Mouse (Mus musculus): ENCODE results near the gene Sim2.

The Sim2 gene

DNA sequence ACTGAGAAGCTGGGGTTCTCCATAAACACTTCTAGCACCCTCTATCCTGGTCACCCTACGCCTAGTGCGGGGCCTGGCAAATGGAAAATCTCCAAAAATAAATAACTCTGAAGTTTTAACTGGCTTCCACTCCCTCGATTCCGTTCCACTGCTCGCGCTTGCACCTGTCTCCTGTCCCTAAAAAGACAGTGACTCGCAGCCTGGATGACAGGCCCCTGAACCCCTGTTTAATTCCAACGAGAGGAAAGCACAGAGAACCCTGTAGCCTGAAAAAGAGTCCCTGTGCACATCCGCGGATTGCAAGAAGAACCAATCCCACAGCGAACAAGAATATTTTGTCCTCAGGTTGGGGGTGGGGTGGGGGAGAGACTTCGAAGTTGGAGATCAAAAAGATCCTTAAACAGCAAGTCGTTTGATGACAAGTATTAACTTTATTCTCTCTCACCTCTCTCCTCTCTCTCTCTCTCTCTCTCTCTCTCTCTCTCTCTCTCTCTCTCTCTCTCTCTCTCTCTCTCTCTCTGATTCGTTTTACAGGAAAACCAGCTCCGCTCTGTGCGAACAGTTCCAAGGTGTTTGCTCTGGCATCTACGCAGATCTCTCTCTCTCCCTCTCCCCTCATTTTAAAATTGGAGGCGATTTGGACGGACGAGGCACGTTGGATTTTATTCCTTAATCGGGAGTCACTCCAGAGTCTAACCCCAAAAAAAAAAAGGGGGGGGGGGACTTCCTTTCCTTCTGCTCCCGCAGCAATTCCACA, 6.2 kb upstream of the Sim2 start:
- no peak for DNase-seq (ENCODE audit: low read depth in 1 of 2, low spot score in 2 of 2)

DNA sequence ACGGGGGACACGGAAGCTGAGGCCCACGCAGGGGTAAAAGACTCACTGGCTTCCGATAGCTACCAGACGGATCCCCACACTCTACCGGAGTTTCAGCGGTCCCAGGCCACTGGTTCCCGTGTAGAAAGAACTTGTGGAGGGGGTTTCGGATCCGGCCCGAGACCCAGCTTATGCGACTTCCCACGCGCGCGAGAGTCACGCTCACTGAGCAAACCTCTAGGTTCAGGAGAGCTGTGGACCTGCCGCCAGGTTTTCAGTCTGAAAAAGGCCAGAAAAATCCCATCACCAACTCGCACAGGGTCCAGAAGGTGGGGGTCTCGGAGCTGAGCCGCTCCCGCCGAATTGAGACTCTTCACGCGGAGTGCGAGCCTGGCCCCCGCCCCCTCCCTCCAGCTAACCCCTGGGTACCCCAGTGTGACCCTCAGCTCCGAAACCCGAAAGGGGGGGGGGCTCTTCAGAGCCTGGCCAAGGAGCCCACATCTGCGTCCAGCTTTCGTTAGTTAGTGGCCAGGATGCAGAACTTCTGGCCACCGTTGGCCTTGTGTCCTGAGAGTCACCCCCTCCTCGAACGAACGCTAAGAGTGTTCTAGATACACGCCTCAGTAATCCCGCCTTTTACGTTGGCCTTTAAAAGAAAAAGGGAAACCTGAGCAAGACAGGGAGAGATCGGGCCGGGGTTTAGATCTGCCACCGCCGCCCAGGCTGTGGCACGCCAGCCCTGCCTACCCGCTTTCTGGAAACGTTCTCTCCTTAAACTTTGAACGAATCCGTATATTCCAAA, 5.5 kb upstream of the Sim2 start:
- no peak for DNase-seq (ENCODE audit: low read depth in 1 of 2, low spot score in 2 of 2)

DNA sequence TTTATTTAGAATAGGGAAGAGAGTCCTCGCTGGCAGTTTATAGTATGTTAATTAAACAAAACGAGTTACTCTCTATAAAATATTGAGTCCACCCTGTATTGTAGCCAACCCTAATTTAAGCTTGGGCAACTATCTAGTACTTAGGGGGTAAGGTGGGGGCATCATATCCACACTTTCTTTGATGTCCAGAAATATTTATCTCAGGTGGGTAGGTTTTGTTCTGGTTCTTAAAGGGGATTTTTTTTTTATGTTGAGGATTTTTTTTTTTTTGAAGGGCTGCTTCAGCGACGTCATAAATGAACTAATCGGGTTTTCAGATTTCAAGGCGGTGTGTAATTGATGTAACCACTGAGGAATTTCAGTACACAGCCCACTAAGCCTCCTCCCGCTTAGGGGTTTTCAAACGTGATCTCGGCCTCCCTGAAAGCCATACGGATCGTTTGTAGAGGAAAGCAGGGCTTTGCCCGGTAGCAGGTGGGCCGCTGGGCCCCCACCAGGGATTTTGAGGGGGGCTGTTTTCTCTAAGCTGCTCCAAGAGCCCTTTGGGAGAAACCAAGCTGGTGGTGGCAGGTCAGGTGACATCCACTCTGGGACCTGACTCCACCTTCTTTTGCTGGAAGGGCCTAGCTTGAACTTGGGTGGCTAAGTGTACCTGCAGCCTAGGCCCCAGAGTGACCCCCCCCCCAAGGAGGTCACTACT, 4.7 kb upstream of the Sim2 start:
- DNase-seq (ENCODE audit: low read depth in 1 of 2, low spot score in 2 of 2) = no peak

DNA sequence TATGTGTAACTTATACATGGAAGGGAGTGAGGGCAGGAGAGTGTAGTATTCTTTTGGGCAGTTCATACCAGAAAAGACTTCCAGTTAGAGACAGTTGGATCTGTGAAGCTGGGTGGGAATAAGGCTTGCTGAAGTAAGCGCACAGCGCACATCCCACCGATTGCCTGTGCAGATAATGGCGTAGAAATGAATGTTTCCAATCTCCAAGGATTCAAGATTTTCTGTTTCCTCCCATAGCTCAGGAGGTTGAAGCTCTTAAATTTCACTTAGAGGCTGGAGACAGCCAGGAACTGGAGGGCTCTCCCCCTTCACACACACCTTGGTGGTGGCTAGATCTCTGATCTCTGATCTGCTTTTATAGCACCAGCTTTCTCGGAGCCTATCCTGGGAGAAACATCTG, 3.1 kb upstream of the Sim2 start:
- DNase-seq (ENCODE audit: low read depth in 1 of 2, low spot score in 2 of 2) = no peak

DNA sequence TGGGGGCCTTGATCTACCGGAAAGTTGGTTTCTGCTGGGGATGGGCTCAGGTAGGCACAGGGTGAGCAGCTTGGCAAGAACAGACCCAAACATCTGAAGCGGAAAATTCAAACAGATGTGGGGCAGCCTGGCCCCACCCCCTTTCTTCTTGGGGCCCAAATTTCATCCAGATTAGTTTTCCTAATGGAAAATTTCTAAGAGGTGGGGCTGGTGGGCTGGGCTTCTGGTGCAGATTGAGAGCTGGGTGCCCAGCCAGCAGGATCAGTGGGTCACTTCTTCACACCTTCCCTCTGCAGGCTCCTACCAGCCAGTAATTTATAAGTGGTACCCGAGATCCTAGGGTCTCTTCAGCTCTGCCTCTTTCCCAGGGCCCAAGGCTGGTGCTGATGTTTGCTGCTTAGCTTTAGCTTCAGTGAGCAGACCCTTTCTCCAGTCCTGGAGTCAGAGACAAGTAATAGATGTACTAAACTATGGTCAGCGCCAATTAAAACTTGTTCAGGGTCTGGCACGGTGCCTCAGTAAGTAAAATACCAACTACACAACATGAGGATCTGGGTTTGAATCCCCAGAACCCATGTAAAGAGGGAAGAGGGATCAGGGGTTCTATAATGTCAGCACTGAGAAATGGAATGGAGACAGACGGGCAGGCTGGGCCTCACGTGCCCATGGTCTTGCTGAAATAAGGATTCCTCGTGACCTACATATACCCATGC, 2.6 kb upstream of the Sim2 start:
- DNase-seq (ENCODE audit: low read depth in 1 of 2, low spot score in 2 of 2) = no peak

DNA sequence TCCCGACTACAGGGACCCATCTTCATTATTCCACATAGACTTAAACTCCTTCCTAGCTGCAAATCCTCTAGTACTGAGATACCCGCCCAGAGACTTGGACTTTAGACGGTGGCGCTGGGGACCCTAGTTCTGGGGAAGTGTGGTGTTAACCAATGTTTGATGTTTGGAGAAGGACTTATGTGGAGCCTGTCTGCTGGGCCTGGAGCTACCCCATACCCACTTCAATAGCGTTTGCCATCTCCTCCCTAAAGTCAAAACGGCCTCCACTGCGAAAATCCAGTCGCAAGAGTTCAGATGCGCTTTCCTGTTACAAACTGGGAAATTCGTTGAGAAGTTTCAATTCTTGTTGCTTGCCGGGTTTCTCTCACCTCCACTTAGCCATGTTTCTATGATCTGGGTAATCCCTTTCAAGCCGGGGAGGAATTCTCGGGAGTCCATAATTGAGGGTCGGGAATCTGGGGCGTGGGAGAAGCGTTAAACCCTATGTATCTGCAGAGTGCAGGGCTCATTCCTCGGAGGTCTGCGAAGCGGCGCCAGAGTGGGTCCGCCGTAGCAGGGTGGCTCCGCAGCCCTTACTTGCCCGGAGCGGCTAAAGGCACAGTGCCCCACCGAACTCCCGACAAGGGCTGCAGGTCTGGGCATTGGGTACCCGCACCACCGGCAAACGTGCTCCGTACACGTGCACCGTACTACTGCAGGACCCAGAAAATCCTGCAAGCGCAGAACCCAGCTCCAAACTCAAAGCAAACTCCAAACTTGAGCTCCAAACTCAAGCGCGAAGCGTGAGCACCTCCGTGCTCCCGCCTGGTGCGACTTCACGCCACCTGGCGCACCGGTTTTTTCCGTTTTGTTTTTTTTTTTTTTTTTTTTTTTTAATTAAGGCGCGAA, 1.5 kb upstream of the Sim2 start:
- DNase-seq (ENCODE audit: low read depth in 1 of 2, low spot score in 2 of 2) = no peak

DNA sequence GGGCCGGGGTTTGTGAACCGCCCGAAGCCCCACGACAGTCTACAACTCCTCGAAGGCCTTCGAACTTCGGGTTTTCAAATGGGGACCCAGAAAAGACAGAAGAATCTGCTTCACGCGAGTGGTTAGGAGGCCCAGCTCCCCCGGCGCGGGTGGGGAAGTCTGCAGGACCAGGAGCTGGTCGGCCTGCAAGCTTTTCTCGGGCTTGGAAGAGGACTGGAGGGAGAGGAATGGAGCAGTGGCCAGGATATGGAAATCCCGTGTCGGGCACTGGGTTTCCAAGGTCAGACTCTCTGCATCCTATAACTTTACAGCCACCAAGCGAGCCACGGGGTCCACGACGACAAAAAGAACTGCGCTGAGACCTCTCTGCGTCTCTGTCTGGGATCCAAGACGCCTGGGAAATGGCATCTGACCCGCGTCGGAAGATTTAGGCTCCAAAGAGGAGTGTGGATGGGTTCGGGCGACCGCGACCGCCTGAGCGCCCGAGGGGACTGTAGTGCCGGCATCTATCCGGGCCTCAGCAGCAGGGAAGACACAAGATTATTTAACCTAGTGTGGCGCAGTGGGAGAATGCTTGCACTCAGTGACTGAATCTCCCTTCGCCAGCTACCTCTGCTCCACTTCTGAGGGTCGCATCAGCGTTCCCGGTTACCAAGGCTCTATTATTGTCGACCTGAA, 744 bp upstream of the Sim2 start:
- DNase-seq (ENCODE audit: low read depth in 1 of 2, low spot score in 2 of 2) = no peak

DNA sequence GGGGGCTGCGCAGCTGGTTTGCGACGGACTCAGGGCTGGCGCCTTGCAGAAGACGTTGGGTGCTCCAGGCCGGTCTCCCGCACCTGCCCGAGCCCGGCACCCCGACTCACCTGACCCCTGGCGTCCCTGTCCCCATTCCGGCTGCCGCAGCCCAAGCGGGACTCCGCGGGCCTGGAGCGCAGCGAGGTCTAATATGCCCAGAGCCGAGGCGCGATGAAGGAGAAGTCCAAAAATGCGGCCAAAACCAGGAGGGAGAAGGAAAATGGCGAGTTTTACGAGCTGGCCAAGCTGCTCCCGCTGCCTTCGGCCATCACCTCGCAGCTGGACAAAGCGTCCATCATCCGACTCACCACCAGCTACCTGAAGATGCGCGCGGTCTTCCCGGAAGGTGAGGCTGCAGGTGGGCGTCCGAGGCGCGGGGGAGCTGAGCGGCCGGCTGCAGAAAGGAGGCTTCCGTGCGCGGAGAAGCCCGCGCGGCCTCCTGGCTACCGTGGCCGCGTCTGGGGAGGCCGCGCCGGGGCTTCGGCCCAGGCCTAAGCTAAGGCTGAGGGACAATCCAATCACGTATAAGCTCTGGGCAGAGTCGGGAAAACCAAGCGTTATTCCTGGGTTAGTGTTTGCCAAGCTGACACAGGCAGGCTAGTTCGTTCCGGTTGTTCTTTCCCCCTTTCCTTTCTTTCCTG, 1.0 kb downstream of the Sim2 start:
- DNase-seq (ENCODE audit: low read depth in 1 of 2, low spot score in 2 of 2) = no peak

DNA sequence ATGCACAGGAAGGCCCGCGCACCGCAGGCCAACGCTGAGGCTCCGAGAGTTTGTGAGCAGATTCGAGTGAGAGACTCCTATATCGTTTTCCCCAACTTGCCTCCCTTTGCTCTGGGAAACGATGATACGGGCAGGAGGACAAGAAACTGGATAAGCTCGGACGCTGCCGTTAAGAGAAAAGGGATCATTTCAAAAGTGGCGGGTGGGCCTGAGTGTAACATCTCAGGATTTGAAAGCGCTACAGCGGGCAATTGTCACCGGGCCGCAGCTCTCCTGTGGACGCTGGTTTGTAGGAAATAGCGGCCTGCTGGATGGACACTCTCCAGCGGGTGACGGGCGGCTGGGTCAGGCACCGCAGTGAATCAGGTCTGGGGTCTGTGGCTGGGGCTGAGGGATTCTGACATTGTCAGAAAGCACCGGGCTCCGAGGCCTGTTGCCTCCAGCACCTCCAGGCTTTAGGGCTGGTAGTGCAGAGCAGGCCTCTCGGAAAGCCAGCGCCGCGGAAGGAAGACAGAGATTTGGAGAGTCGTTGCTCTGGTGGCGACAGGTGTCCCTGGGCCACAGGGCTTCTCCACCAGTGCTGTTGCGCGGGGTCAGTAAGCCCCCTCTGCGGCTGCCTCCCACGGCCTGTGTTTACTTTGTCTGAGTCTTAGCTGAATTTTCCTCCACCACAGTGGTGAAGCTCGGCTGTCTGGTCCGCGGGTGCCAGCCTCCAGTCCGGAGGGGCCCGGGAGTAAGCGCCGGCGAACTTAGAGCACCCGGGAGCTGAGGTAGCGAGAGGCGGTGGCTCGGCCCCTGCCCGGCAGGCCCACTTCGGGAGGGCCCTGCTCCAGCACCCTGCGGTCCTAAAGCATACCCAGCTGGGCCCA, 2.2 kb downstream of the Sim2 start:
- no peak for DNase-seq (ENCODE audit: low read depth in 1 of 2, low spot score in 2 of 2)

DNA sequence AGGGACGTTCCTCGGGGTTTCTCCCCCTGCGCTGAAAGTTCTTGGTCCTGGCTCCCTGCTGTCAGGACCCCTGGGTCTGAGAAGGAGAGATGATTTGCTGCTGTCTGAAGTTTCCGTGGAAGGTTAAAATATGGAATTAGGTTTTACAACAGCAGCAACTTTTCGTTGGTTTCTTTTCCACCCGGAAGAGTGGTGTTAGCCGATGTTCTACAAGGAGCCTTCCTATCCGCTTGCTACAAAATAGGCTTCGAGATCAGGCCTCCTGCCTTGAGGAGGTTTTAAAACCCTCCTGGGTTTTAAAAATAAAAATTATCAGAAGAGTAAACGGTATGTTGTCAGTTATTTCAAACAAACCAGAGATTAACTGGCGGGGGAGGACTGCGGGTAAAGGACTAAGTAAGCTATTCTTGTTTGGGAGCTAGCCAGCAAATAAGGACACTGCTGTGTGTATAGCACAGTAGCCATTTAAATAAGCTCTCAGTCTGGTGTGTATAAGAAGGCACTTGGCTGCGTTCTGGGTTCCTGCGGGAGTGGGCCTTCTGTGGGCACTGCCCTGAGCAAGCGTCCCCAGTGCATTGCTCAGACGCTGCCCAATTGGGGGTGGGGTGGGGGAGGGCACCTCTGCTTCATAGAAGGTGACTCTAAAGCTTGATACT, 3.0 kb downstream of the Sim2 start:
- DNase-seq (ENCODE audit: low read depth in 1 of 2, low spot score in 2 of 2) = no peak

DNA sequence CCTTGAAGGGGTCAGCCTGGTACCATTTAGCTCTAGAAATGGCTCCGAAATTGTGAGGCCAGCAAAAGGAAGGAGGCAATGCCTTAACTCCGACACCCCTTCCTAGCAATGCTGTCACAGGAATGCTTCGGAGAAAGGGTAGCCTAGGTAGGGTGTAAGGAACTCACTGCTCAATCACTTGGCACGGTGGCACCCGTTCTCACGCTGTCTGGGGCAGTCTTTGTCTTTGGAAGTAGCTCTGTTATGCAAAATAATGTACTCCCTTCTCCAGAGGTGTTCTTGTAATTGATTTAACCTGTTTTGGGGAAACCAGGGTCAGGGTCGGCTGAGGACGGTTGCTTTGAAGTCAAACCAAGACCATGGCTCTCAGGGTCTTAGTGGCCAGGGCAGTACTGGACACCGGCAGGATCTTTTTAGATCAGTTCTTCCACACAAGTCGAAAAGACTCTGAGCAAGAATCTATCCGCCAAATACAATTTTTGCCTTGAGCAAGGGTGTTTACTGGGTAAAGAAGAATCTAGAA, 3.6 kb downstream of the Sim2 start:
- DNase-seq (ENCODE audit: low read depth in 1 of 2, low spot score in 2 of 2) = no peak

DNA sequence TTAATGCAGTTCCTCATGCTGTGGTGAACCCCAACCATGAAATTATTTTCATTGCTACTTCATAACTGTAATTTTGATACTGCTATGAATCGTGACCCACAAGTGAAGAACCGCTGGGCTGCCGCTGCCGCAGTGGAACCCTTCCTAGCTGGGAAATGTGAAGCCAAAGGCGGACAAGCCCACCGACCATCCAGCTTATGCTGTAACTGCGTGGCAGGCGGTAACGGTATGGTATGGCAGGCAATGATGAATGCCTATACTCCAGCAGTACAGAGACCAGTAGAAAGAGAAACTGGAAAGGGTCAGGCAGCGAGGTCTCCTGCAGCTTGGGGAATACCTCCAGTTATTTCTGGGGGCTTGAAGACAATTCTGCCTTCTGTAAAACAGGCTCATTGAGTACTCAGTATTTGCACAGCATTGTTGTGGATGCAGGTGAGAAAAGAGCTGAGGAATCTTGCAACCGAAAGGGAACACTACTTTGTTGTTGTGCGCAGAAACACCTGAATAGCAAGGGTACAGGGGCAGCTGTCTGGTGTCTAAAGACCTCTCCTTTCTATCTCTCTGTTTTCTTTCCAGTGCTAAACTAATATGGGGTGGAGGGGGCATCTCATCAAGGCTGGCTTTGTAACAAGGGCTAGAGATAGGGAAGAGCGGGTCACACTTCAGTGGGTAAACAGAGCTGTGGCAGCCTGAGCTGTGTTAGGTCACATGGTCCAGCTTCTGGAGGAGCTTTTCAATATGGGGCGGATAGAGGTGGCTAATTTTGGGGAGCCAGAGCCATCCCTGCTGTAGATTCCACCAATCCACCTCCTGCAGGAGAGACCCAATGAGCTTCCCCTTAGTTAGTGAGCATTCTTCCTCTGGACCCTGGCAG, 4.3 kb downstream of the Sim2 start:
- no peak for DNase-seq (ENCODE audit: low read depth in 1 of 2, low spot score in 2 of 2)

DNA sequence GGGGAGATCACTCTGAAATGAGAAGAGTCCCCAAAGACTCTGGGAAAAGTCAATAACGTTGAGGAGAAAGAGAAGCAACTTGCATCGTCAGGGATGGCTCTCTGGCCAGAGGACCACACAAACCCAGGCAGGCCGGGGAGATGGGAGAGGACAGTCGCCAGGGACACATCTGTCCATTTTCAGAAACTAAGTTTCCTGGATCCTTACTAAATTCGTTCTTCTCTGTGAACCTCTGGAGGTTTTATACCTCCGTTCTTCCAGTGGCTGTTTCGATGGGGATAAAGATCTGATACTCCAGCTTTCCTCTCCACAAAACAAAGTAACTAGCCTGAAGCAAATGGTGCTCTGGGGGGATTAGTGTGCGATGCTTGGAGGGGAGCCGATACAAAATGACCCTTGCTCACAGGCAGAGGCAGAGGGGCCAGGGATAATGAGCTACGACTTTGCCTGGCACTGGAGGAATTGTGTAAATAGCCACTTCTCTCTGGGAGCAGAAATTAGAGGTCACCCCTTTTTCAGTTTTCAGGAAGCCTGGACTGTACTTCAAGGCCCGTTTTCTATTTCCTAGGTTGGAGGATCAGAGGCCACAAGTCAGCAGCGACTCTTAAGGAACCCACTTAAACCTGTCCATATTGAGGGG, 7.9 kb downstream of the Sim2 start:
- DNase-seq (ENCODE audit: low read depth in 1 of 2, low spot score in 2 of 2) = no peak

DNA sequence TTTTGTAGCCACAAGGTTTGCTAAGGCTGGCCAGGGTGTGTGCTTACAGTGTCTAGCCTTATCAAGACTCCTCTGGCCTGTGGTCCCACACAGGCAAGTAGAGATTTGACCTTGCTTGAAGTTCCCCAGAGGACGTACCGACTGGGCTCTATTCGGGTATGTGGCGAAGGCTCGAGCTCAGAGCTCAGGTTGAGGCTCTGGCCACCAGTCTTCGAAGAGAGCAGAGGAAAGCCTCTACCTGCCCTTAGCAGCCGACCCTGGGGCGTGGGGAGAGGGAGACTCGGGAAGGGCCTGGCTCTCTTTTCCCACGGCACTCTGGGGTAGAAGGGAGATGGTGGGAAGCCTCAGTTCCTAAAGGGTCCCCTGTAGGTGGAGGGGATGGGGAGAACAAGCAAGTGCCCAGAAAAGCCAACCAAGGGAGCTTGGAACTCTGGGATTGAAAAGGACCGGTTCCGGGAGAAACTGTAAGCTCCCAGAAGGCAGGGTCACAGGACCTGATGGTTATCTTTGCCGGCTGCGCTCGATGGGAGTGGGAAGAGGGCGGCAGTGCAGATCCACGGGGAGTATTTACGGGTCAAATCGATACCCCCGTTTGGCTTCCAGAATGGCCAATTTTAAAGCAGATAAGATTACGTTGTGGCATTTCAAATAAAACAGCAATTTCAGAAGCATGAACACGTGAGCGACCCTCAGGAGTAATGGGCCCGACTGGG, 8.6 kb downstream of the Sim2 start:
- DNase-seq (ENCODE audit: low read depth in 1 of 2, low spot score in 2 of 2) = no peak

DNA sequence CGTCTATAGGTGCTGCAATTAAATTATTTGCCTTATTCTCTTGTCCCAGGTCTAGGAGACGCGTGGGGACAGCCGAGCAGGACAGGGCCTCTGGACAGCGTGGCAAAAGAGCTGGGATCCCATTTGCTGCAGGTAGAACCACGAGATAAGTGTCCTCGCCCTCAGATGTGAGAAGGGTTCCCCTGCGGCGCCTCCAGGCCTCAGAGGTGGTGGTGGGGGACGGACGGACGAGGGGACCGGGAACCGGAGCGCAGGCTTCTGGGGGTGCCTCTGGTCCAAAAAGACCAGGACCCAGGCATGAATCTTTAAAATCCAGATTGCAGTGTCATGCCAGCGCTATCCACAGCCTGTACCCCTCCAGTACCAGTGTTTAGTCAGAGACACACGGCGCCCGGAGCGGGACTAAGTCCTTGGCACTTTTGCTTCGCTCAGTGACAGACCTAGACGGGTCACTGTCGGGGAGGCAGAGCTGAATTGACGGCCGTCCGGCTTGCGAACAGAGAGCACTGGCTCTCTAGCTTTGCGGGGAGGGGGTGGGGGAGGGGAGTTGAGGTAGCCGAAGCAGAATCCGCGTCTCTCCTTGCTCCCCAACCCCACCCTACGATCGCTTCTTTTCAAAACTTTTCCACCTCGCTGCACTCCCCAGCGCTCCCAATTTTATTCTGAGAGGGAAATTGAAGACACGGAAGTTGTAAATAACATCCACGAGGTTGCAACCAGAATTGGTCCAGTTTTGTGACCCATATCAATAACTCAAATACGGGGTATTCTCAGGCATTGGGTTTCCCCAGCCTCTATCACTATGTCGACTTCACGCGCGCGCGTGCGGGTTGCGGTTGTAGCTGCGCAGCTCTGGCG, 9.7 kb downstream of the Sim2 start:
- no peak for DNase-seq (ENCODE audit: low read depth in 1 of 2, low spot score in 2 of 2)
